Mouse (Mus musculus): ENCODE measurements around the gene Mboat2. TPM values are rescaled to one million over a fixed set of nuclear protein-coding genes. Genes with fewer than 3 reads are reported as not detected.

The Mboat2 gene
- under 1 TPM in 1 of 26 experiments, not detected in 25; 0.92 TPM for total RNA-seq (2018; cell fraction: chromatin; rRNA removed)
- not detected for total RNA-seq (2018; cell fraction: cytosol; rRNA removed)
- total RNA-seq (2018; cell fraction: nucleus; rRNA removed): not detected
- polyA plus RNA-seq (2018): not detected in 3 replicates

GRCm38 (mm10) chr12:24830766-24831152 is at the start of gene Mboat2:
Gene Mboat2 (plus strand): TSS chr12:24830879.
- Histone ChIP-seq H3K36me3 (ENCODE audit: inconsistent target) (no peaks in the 10 kb centered on the region), H3K27ac (no peak within 1 kb of the TSS), H3K79me2 (ENCODE audit: inconsistent target) (no peaks in the 10 kb centered on the region), H3K4me3 (ENCODE audit: inconsistent target) (peak within 1 kb of the TSS; percentile 6; the same call in 1 of the 2 replicates)
- WGBS (ENCODE audit: missing documents): 2% methylated on average over 21 of the region's 24 CpGs

- H3K79me2 ChIP-seq (ENCODE audit: inconsistent target): no peaks in the 10 kb centered on the region
- 74% methylated on average over 4 of the region's 4 CpGs for WGBS (ENCODE audit: missing documents)
Observed at GRCm38 (mm10) chr12:24783735-24784134, 46.9 kb upstream of the Mboat2 start.

GRCm38 (mm10) chr12:24785882-24786281 is 44.8 kb upstream of the Mboat2 start:
- H3K27ac ChIP-seq: no peak overlapping the region
- H3K79me2 ChIP-seq (ENCODE audit: inconsistent target): no peaks in the 10 kb centered on the region
- WGBS (ENCODE audit: missing documents): 44% methylated on average over 5 of the region's 5 CpGs

More at GRCm38 (mm10) chr12:24783735-24784134, 46.9 kb upstream of the Mboat2 start:
- Histone ChIP-seq H3K27ac (no peak overlapping the region), H3K36me3 (ENCODE audit: inconsistent target) (no peaks in the 10 kb centered on the region), H3K4me3 (ENCODE audit: inconsistent target) (no peak overlapping the region)

GRCm38 (mm10) chr12:24786316-24786715 is 44.4 kb upstream of the Mboat2 start:
- Histone ChIP-seq H3K36me3 (ENCODE audit: inconsistent target) (no peaks in the 10 kb centered on the region), H3K79me2 (ENCODE audit: inconsistent target) (no peaks in the 10 kb centered on the region), H3K4me3 (ENCODE audit: inconsistent target) (no peak overlapping the region), H3K27ac (no peak overlapping the region)
- WGBS (ENCODE audit: missing documents): 41% methylated on average over 4 of the region's 4 CpGs

More at GRCm38 (mm10) chr12:24785882-24786281, 44.8 kb upstream of the Mboat2 start:
- H3K36me3 ChIP-seq (ENCODE audit: inconsistent target): no peaks in the 10 kb centered on the region
- H3K4me3 ChIP-seq (ENCODE audit: inconsistent target): no peak overlapping the region

DNA sequence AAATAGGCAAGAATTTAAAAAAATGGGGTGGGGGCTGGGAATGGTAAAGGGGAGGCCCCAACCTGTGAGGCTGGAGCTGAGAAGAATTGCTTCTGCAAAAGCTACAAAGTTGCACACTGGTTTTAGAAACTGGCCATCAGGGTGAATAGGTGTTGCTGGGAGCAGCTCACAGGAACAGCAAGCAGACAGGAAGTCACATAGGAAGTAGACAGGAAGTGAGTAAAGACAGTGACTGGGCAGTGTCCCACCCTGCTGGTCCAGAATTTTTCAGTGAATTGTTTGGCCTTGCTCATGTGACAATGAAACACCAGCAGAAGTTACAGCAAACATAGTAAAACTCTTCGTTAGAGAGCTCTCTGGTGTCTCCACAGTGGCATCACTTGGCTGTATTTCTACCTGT is 41.0 kb upstream of the Mboat2 start:
- Histone ChIP-seq H3K4me3 (ENCODE audit: inconsistent target) (no peak overlapping the region), H3K27ac (no peak overlapping the region), H3K79me2 (ENCODE audit: inconsistent target) (no peaks in the 10 kb centered on the region), H3K36me3 (ENCODE audit: inconsistent target) (no peaks in the 10 kb centered on the region)
- 60% methylated on average over 1 of the region's 1 CpGs for WGBS (ENCODE audit: missing documents)

GRCm38 (mm10) chr12:24811230-24811629 is 19.4 kb upstream of the Mboat2 start:
- 80% methylated on average over 1 of the region's 1 CpGs for WGBS (ENCODE audit: missing documents)
- Histone ChIP-seq H3K27ac (no peak overlapping the region), H3K4me3 (ENCODE audit: inconsistent target) (no peak overlapping the region), H3K79me2 (ENCODE audit: inconsistent target) (no peaks in the 10 kb centered on the region), H3K36me3 (ENCODE audit: inconsistent target) (no peaks in the 10 kb centered on the region)

DNA sequence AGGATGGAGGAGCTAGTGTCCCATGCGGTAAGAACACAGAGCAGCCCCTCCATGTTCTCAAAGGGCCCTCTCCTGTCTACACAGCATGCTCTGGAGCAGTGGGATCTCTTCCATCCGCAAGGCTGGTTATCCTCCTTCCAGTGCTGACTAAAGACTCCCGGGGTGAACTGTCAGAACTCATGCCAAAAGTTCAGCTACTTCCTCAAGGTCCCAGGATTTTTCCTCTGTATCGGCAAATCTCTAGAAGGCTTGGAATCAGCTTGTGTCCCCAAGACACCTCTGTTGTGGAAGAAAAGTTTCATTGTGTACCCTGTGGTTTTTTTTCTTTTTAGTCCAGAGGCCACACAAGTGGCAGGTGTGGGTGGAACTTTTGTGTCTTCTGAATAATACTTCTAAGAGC is 18.8 kb upstream of the Mboat2 start:
- Histone ChIP-seq H3K36me3 (ENCODE audit: inconsistent target) (no peaks in the 10 kb centered on the region), H3K27ac (no peak overlapping the region), H3K4me3 (ENCODE audit: inconsistent target) (no peak overlapping the region), H3K79me2 (ENCODE audit: inconsistent target) (no peaks in the 10 kb centered on the region)
- WGBS (ENCODE audit: missing documents): 92% methylated on average over 4 of the region's 4 CpGs

- H3K36me3 ChIP-seq (ENCODE audit: inconsistent target): no peaks in the 10 kb centered on the region
- no peaks in the 10 kb centered on the region for H3K79me2 ChIP-seq (ENCODE audit: inconsistent target)
- H3K27ac ChIP-seq: no peak overlapping the region
- no peak overlapping the region for H3K4me3 ChIP-seq (ENCODE audit: inconsistent target)
- WGBS (ENCODE audit: missing documents): 88% methylated on average over 2 of the region's 2 CpGs
Observed at GRCm38 (mm10) chr12:24822831-24823230, 7.8 kb upstream of the Mboat2 start.

GRCm38 (mm10) chr12:24823636-24824354 is 6.9 kb upstream of the Mboat2 start:
- 97% methylated on average over 3 of the region's 3 CpGs for WGBS (ENCODE audit: missing documents)
- no peaks in the 10 kb centered on the region for H3K36me3 ChIP-seq (ENCODE audit: inconsistent target)

DNA sequence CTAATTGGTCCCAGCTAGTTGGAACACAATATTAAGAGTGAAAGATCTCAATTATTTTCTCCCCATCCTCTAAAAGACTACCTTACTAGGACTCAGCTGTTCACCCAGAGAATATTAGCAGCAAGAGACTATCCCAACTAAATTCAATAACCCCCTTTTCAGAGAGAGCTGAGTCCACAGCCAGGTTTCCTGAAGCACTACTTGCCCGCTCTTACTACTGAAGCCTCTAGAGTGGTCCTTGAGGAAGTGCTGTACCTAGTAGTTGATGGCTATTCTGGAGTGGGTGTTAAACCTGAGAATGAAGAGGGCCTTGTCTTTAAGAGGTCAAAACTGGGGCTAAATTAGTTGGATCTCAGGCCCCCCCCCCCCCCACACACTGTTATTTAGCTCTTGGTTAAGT is 593 bp upstream of the Mboat2 start:
- Histone ChIP-seq H3K4me3 (ENCODE audit: inconsistent target) (no peak overlapping the region), H3K79me2 (ENCODE audit: inconsistent target) (no peaks in the 10 kb centered on the region), H3K36me3 (ENCODE audit: inconsistent target) (no peaks in the 10 kb centered on the region), H3K27ac (no peak overlapping the region)
- 80% methylated on average over 1 of the region's 1 CpGs for WGBS (ENCODE audit: missing documents)

More at GRCm38 (mm10) chr12:24823636-24824354, 6.9 kb upstream of the Mboat2 start:
- H3K4me3 ChIP-seq (ENCODE audit: inconsistent target): no peak overlapping the region
- no peaks in the 10 kb centered on the region for H3K79me2 ChIP-seq (ENCODE audit: inconsistent target)
- no peak overlapping the region for H3K27ac ChIP-seq

GRCm38 (mm10) chr12:24831153-24831963 is 679 bp downstream of the Mboat2 start:
- Histone ChIP-seq H3K79me2 (ENCODE audit: inconsistent target) (no peaks in the 10 kb centered on the region), H3K36me3 (ENCODE audit: inconsistent target) (no peaks in the 10 kb centered on the region), H3K4me3 (ENCODE audit: inconsistent target) (peak overlapping the region; percentile 6; the same call in 1 of the 2 replicates), H3K27ac (no peak overlapping the region)
- WGBS (ENCODE audit: missing documents): under 1% methylated on average over 84 of the region's 95 CpGs

GRCm38 (mm10) chr12:24831964-24832427 is 1.3 kb downstream of the Mboat2 start:
- WGBS (ENCODE audit: missing documents): 4% methylated on average over 32 of the region's 32 CpGs
- H3K36me3 ChIP-seq (ENCODE audit: inconsistent target): no peaks in the 10 kb centered on the region
- no peak overlapping the region for H3K27ac ChIP-seq
- H3K79me2 ChIP-seq (ENCODE audit: inconsistent target): no peaks in the 10 kb centered on the region
- H3K4me3 ChIP-seq (ENCODE audit: inconsistent target): no peak overlapping the region

DNA sequence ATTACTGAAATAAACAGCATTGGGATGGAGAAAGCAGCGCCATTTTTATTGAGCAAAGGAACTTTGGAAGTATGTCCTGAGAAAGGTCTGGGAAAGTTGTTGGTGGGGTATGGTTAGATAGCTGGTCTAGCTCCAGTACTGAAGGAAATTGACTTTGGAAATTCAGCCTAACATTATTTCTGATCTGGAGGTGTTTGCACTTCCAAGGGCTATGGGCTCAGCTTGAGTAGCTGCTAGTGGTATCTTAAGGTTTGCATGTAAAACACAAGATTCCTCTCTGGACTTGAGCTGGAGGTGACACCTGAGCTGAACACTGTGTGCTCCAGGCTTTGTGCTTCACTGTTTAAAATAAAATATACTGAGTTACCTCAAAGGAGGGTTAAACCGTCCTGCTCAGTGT is 1.8 kb downstream of the Mboat2 start:
- no peak overlapping the region for H3K27ac ChIP-seq
- no peaks in the 10 kb centered on the region for H3K79me2 ChIP-seq (ENCODE audit: inconsistent target)
- H3K36me3 ChIP-seq (ENCODE audit: inconsistent target): no peaks in the 10 kb centered on the region
- 47% methylated on average over 2 of the region's 2 CpGs for WGBS (ENCODE audit: missing documents)
- no peak overlapping the region for H3K4me3 ChIP-seq (ENCODE audit: inconsistent target)

- 96% methylated on average over 2 of the region's 2 CpGs for WGBS (ENCODE audit: missing documents)
- Histone ChIP-seq H3K79me2 (ENCODE audit: inconsistent target) (no peaks in the 10 kb centered on the region), H3K27ac (no peak overlapping the region), H3K36me3 (ENCODE audit: inconsistent target) (no peaks in the 10 kb centered on the region), H3K4me3 (ENCODE audit: inconsistent target) (no peak overlapping the region)
Observed at GRCm38 (mm10) chr12:24837947-24838346, 7.3 kb downstream of the Mboat2 start.

Measured in macrophage (primary cell).